Mouse (Mus musculus): ENCODE data around the gene Elp4.

The Elp4 gene

DNA sequence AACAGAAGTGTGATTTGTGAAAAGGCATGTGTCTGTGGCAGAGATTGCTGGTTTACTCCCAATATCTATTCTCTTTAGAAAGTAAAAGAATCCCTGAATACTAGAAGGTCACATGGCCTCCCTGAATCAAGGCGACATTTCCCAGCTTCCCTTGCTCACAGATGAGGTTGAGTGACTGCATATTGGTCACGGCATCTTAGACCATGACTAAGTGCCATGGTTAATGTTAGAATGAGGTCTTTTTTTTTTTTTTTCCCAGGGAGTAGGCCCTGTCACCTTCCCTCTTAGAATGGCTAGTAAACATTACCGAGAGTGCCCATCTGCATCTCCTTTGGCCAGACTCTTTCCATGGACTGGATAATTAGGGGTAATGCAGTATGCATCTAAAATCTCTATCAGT is 193.9 kb downstream of the Elp4 start:
- DNase-seq = no peak

DNA sequence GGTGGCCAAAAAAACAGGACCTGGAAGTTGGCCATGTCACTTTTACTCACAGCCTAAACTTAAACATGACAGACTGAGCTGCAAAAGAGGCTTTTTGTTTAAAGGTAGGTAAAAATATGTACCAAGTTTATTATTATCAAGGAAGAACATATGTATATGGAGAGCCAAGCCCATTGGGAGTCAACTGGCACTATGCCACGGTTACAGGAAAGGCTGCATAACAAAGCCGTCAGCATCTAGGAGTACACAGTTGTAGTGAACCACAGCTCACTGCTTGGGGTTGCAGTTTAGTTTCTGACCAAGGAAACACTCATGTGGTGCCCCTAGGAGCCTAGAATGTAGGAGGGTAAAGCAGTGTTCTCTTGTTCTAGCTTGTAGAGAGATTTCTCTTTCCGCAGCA is 195.2 kb downstream of the Elp4 start:
- no peak for DNase-seq

GRCm38 (mm10) chr2:105705320-105705719 is 199.0 kb downstream of the Elp4 start:
- no peak for DNase-seq

DNA sequence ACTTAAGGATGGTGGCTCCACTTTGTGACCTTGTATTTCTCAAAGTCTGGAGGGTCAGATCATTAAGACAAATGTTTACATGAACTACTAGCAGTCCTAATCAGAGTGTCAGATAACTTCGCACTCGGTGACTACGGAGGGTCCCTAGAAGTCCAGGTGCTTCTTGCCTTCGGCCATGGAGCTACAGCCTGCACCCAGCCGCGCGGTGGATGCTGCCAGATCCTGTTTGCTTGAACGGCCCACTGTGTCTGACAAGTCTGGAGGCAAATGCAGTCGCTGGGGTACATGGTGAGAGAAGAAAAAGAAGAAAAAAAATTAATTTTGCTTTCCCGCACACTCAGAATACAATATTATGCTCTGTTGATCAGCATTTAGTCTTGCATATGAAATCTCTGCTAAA is 201.8 kb downstream of the Elp4 start:
- no peak for DNase-seq

DNA sequence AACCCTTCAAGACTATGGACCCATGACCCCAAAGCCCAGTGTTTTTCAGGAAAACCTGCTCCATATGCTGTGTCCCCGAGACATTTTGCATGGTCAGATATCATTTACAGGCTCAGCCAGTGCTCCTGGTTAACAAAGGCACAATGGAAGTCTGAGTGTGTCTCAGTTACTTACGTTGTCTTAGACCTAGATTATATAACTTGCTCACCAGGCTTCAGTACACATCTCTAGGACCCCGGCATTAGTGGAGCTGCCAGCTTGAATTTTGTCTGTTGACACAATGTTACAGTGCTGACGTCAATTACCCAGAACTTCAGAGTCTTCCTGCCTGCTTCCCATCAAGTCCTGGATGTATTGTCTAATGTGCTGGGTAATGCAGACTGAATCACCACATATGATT is 202.6 kb downstream of the Elp4 start:
- no peak for DNase-seq

- no peak for DNase-seq
Measured at GRCm38 (mm10) chr2:105698631-105699030, 205.7 kb downstream of the Elp4 start.

DNA sequence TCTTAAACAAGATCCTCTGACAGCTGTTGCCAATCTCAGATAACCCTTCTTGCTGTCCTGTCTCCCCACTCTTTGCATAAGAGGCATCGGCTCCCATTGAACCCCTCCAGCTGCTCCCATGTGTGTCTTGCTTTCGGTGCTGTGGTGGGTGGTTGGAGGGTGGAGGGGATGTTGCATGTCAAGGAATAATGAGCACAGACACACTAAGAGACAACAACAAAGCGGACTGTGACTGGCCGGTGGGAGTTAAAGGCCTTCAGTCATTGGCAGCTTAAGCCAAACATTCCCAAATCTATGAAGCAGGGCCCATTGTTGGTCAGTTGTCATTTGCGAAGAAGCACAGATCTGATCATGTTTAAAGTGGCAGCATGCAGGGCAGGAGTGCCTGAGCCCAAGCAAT is 206.6 kb downstream of the Elp4 start:
- DNase-seq = no peak

GRCm38 (mm10) chr2:105691296-105691695 is 213.1 kb downstream of the Elp4 start:
- DNase-seq = no peak

- no peak for DNase-seq
Measured at GRCm38 (mm10) chr2:105689771-105690639, 214.4 kb downstream of the Elp4 start.

GRCm38 (mm10) chr2:105689304-105689770 is 215.0 kb downstream of the Elp4 start:
- no peak for DNase-seq

- no peak for DNase-seq
Measured at GRCm38 (mm10) chr2:105688436-105689303, 215.7 kb downstream of the Elp4 start.

GRCm38 (mm10) chr2:105688011-105688410 is 216.4 kb downstream of the Elp4 start:
- no peak for DNase-seq

- no peak for DNase-seq
Measured at GRCm38 (mm10) chr2:105687317-105687991, 216.9 kb downstream of the Elp4 start.

DNA sequence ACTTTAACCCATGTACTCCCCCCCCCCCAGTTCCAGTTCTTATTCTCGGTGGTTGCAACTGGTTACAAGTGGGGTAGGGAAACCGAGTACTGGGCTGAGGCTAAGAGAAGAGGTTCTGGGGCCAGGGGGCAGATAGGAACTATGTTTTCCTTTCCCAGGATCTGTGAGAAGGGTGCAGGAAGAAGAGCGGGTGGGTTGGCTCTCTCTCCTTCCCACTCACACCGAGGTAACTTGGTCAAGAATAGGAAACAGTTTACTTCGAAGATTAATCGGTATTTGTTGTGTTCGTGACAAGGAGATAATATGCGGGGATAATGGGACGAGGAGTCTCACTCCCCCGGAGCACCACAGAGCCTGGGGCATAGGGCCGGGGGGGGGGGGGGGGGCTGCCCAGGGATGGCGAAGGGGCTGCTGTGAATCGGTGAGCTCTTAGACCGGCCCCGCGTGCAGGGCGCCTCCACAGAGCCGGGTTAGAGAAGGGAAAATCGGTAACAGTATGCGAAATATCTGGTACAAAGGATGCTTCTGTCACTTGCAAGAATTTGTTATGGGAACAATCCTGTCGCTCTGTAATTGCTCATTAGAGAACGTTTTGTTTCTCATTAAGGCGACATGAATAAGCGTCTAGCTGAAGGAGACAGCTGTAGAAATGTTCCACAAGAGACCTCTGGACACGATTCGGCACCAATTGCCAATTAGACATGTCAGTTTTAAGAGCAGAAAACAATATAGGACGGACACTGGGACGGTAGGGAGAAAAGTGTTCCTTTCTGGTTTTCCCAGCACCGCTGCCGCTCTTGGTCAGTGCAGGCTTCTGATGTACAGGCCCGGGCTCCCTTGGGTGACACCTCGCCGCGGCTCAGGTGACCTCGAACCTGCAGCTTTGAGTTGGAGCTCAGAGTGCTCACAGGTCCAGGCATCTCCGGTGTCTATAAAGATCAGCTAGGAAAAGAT is 217.7 kb downstream of the Elp4 start:
- no peak for DNase-seq

DNA sequence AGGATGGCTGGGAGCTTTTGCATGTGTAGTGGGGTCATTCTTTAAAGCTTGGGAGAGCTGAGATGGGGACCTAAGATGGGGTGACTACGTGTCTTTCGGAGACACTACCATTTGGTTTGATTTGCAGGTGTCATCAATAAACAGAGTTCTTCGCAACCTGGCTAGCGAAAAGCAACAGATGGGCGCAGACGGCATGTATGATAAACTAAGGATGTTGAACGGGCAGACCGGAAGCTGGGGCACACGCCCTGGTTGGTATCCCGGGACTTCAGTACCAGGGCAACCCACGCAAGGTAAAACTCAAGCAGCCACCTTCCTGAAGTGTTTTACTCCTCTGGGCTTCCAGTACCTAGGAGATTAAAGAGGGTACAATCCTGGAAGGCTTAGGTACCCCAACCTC is 218.7 kb downstream of the Elp4 start:
- DNase-seq = no peak

DNA sequence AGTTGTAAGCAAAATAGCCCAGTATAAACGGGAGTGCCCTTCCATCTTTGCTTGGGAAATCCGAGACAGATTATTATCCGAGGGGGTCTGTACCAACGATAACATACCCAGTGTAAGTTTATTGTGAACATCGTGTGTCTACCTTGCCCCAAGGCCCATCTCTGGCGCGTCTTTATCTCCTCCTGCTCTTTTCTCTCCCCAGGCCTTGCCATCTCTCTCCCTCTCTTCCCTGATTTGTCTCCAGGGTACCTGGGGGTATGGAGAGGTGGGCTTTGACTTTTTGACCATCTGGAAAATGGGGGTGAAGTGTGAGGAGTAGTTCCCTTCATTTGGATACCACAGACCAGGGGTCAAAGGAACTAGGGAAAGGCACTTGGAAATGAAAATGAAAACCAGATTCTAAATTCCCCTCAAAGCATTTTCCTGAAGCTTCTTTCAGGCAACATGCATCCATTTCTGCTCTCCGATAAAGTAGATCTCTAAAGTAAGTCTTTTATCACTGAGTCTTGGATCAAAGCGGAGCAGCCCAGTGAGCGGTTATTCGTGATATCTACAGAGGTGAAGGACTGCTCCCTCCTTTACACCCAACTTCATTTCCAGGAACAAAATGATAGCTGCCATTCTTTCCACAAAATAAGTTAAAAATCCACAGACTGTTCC is 219.2 kb downstream of the Elp4 start:
- DNase-seq = no peak

- no peak for DNase-seq
Measured at GRCm38 (mm10) chr2:105683771-105684410, 220.5 kb downstream of the Elp4 start.

GRCm38 (mm10) chr2:105682634-105683351 is 221.6 kb downstream of the Elp4 start:
- DNase-seq = no peak

DNA sequence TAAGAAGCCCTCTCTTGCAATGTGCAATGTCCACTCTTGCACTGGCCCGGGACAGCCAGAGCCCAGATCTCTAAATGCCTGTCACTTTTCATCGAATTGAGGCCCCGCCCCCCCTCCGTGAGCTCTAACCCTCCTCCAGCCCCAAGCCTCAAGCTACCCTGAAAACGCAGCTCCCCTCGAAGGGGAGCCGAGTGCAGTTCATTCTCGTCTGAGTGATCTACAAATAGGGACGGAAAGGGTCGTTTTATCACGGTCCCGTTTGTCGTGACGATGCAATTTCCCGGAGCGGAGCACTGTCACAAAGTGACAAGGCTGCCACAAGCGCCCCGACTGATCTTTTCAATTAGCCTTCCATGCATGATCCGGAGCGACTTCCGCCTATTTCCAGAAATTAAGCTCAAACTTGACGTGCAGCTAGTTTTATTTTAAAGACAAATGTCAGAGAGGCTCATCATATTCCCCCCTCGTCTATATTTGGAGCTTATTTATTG is 222.3 kb downstream of the Elp4 start:
- no peak for DNase-seq

Measured in right cerebral cortex, postnatal 25 days (tissue).